Mouse (Mus musculus) erythroblast, embryonic 14.5 days (primary cell): ENCODE data around the gene Kcnh8.

Experiments used
- GATA1 ChIP-seq: IDR thresholded peaks from 2 replicates; pipeline ENCODE4 v1.6.1; 2012; ENCODE audit warnings: low read length, inconsistent platforms, mixed read lengths
- TAL1 ChIP-seq: IDR thresholded peaks from 3 replicates; pipeline ENCODE4 v1.6.1; 2012; ENCODE audit warnings: low read length, inconsistent platforms, mixed read lengths

DNA sequence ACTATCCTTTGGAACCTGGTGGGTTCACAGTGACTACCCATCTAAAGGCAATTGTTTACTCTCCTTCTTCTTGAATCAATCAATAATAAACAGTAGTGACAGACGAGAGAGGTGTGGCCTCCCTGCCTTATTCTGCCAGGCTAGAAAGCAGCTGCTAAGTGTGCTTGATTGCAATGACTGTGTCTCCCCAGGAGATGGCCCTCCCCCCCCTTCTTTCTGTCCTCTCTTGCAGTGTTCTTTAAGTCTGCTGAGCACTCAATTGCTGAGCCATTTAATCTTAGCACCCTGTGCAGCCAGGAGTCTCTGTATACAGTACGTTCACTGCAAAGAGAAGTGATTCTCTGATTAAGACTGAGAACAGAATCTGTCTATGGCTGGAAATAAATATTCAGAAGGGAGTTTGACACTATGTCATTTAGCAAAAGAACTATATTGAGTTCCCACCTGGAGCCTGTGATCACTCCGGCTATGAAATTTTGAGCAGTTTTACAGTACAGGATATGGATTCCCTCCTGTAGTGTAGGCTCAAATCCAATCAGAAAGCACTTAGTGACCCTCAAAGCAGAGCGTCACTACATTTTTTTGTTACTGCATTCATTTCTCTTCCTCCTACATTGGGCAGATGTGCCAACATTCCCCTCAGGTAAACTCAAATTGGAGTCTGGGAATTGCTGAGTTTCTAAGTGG, 32.8 kb upstream of the Kcnh8 start:
- TF ChIP-seq GATA1 (no peak), TAL1 (no peak)
